Mouse (Mus musculus) small intestine, adult 2 months (tissue): ENCODE measurements around the gene Slc46a1.

Source experiments
- CTCF ChIP-seq: fragments of 200-500 bp; IDR thresholded peaks from 2 replicates; pipeline ENCODE4 v1.5.1; 2012; ENCODE audit warnings: low read depth, mild to moderate bottlenecking, control low read depth, inconsistent platforms, low read length, moderate library complexity, mixed read lengths; ENCODE audit not compliant: insufficient replicate concordance, insufficient read length; ENCODE audit errors: extremely low read depth
- POLR2A ChIP-seq: fragments of 200-500 bp; IDR thresholded peaks from 2 replicates; pipeline ENCODE4 v1.6.1; 2012; ENCODE audit warnings: low read depth, mild to moderate bottlenecking, control low read depth, inconsistent platforms, low read length, moderate library complexity

DNA sequence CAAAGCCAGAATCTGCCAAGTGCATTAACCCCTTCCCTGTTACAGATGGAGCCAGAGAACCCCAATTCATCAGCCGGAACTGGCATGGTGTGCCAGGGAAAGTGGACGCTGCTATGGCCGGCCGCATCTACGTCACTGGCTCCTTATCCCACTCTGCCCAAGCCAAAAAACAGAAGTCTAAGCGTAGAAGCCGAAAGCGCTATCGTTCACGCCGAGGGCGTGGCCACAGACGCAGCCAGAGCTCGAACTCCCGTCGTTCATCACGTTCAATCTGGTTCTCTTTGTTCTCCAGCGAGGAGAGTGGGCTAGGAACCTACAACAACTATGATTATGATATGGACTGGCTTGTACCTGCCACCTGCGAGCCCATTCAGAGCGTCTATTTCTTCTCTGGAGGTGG, 36.0 kb downstream of the Slc46a1 start:
- TF ChIP-seq POLR2A (no peak), CTCF (no peak)
